Mouse (Mus musculus): ENCODE results near the gene Olfr685.

- TF ChIP-seq POLR2A (IDR thresholded peaks at IDR 0.05; ENCODE audit: insufficient read length, low read depth), result no peak
- no peak for TF ChIP-seq MAX (IDR thresholded peaks at IDR 0.05; ENCODE audit: low read depth)
- TF ChIP-seq TCF12 (IDR thresholded peaks at IDR 0.05; ENCODE audit: insufficient read depth, poor library complexity, severe bottlenecking), result no peak
- TF ChIP-seq POLR2AphosphoS2 (IDR thresholded peaks at IDR 0.05; ENCODE audit: insufficient read length, low read depth), result no peak
- no peak for TF ChIP-seq CEBPB (IDR thresholded peaks at IDR 0.05; ENCODE audit: insufficient read depth, poor library complexity, severe bottlenecking)
- no peak for TF ChIP-seq REST (IDR thresholded peaks at IDR 0.05; ENCODE audit: insufficient read depth, insufficient read length)
- no peak for TF ChIP-seq USF1 (IDR thresholded peaks at IDR 0.05; ENCODE audit: low read depth)
- no peak for TF ChIP-seq TCF3 (IDR thresholded peaks at IDR 0.05; ENCODE audit: insufficient read length, low read depth)
Observed at GRCm38 (mm10) chr7:105228138-105228537, 42.3 kb upstream of the Olfr685 start.
